Mouse (Mus musculus): ENCODE results near the gene Myh14. TPM values are rescaled to one million over a fixed set of nuclear protein-coding genes. Genes with fewer than 3 reads are reported as not detected.

Myh14 gene
- polyA plus RNA-seq, 1 experiment from 2014 or later: 1.1 TPM

- Histone ChIP-seq H3K4me3 (no peak overlapping the region), H3K4me1 (peaks cover 13% of the 10 kb centered on the region), H3K9me3 (replicated peaks) (no peaks in the 10 kb centered on the region), H3K27ac (replicated peaks) (no peak overlapping the region), H3K27me3 (ENCODE audit: low read depth, poor library complexity, severe bottlenecking) (peaks cover 17% of the 10 kb centered on the region), H3K36me3 (no peaks in the 10 kb centered on the region)
- DNase-seq (ENCODE audit: low spot score): no peak
- WGBS: 79% methylated on average over 10 of the region's 10 CpGs
These were observed 23.0 kb upstream of the Myh14 start for GRCm38 (mm10) chr7:44693427-44694175.

DNA sequence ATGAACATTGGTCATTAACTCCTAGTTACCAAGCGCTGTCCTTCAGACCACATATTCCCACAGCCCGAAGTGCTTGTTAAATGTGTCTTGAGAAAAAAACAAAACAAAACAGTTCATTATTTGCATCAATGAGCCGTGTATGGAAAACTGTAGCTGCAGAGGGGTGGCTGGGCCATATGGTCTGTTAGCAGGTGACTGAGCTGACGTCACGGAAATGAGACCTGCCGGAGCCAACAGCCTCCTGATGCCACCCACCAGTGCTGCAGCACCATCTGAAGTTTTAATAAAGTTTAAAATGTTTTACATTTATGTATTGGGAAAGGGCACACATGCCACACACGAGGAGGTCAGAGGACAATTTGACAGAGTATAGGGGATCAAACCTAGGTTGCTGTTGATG lies 18.7 kb upstream of the Myh14 start:
- H3K9me3 ChIP-seq (replicated peaks): no peaks in the 10 kb centered on the region
- WGBS: 90% methylated on average over 7 of the region's 7 CpGs
- no peaks in the 10 kb centered on the region for H3K36me3 ChIP-seq
- H3K4me1 ChIP-seq: 0 out of 2 replicates have a peak, but pooled peaks cover 3% of the 10 kb centered on the region
- no peak for DNase-seq (ENCODE audit: low spot score)
- H3K27ac ChIP-seq (replicated peaks): no peak overlapping the region
- no peak overlapping the region for H3K4me3 ChIP-seq
- H3K27me3 ChIP-seq (ENCODE audit: low read depth, poor library complexity, severe bottlenecking): no peaks in the 10 kb centered on the region

GRCm38 (mm10) chr7:44688890-44689289 lies 18.2 kb upstream of the Myh14 start:
- no peak for DNase-seq (ENCODE audit: low spot score)
- WGBS: 69% methylated on average over 3 of the region's 3 CpGs
- Histone ChIP-seq H3K36me3 (no peaks in the 10 kb centered on the region), H3K4me3 (no peak overlapping the region), H3K27me3 (ENCODE audit: low read depth, poor library complexity, severe bottlenecking) (no peaks in the 10 kb centered on the region), H3K4me1 (0 out of 2 replicates have a peak, but pooled peaks cover 3% of the 10 kb centered on the region), H3K9me3 (replicated peaks) (no peaks in the 10 kb centered on the region), H3K27ac (replicated peaks) (no peak overlapping the region)

DNA sequence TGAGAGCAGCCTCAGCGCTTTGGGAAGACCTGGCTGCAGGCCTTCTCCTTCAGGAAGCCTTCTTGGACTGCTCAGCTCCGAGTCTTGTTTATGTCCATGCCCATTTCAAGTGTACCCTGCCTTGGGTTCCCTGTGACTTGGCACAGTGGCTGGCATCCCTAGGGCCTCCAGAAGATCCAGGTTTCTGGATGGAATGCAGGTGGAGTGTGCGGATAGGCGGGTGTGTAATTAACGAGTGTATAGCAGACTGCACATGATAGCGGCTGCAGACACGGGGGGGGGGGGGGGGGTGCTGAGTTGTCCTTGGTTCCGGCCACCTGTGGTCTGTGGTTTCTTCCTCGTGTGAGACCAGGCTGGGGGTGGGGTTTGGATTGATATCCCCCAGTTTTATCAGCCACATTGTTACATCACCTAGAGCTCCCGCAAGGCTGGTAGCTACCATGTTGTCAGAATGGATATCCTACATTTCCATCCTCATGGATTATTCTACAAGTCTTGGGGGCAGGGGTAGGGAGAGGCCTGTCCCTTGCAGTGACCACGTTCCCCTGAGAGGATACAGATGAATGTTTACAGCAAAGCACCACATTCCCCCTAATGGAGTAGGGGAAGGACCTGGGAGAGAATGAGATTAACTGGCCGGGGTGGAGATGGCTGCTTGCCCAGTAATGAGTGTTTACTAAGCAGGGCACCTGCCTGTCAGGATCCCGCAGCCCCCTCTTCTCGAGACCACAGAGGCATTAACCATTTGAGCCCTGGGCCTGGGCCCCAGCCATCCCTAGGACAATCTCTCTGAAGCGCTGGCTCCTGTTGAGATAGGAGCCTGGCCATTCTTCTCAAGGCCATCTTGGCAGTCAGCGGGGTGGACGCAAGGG lies 15.1 kb upstream of the Myh14 start:
- Histone ChIP-seq H3K4me3 (no peak overlapping the region), H3K4me1 (no peaks in the 10 kb centered on the region), H3K36me3 (no peaks in the 10 kb centered on the region), H3K27me3 (ENCODE audit: low read depth, poor library complexity, severe bottlenecking) (no peaks in the 10 kb centered on the region), H3K9me3 (replicated peaks) (0 out of 2 replicates have a peak, but pooled peaks cover 7% of the 10 kb centered on the region), H3K27ac (replicated peaks) (no peak overlapping the region)
- WGBS: 71% methylated on average over 17 of the region's 17 CpGs
- DNase-seq (ENCODE audit: low spot score): no peak

DNA sequence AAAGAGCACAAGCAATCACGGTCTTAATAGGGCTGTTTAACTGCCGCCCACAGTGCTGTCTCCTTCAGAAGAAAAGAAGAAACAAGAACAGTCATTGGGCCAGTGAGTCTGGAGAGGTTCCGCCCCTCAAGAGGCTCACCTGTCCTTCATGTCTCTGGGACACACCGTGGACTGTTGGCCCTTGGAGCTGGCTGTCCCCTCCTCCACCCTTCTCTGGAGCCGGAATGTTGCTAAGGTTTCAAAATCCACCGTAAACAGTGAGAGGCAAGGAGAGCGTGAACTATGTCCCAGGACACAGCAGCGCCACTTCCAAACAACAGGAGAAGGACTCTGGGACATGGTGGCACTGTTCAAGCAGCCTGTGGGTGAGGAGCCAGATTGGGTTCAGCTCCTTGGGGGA lies 13.0 kb upstream of the Myh14 start:
- Histone ChIP-seq H3K4me1 (no peaks in the 10 kb centered on the region), H3K9me3 (replicated peaks) (0 out of 2 replicates have a peak, but pooled peaks cover 7% of the 10 kb centered on the region), H3K36me3 (no peaks in the 10 kb centered on the region), H3K27me3 (ENCODE audit: low read depth, poor library complexity, severe bottlenecking) (no peaks in the 10 kb centered on the region), H3K4me3 (no peak overlapping the region), H3K27ac (replicated peaks) (no peak overlapping the region)
- WGBS: 83% methylated on average over 8 of the region's 8 CpGs
- DNase-seq (ENCODE audit: low spot score): no peak

DNA sequence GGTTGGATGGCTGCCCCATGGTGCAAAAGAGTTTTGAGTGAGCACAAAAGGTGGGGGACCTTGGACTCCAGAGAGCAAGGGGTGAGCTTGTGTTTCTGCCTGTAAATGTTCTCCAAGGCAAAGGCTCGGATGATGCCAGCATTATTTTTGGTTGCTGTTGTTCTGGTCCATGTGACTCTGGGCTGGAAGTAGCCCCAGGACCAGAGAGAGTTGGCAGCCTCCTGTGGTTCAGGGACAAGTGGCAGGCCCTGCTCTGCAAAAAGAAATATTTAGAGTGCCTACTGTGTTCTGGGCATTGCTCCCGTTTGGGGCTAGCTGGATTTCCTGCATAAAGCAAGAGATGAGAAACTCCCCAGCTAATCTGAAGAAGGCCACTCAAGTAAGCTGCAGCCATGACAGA lies 6.0 kb upstream of the Myh14 start:
- Histone ChIP-seq H3K27me3 (ENCODE audit: low read depth, poor library complexity, severe bottlenecking) (peaks cover 12% of the 10 kb centered on the region), H3K4me3 (no peak overlapping the region), H3K27ac (replicated peaks) (no peak overlapping the region), H3K9me3 (replicated peaks) (0 out of 2 replicates have a peak, but pooled peaks cover 7% of the 10 kb centered on the region), H3K4me1 (peaks cover 4% of the 10 kb centered on the region), H3K36me3 (no peaks in the 10 kb centered on the region)
- DNase-seq (ENCODE audit: low spot score): no peak
- WGBS: 67% methylated on average over 2 of the region's 2 CpGs

DNA sequence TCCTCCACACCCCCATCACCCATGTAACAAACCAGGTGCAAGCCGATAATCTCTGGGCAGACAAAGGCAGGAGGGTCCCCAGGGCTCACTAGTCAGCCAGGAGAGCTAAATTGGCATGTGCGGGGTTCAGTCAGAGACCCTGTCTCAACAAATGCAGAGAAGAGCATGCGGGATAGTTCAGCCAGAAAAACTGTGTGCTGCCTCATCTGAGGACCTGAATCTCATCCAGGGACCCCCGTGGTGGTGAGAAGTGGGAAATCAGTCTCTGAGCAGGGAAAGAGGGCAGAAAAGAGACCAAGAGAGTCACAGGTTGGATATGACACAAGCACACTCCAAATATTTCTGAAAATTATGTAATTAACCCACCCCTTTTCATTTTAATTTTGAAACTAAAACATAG lies 5.5 kb upstream of the Myh14 start:
- 62% methylated on average over 4 of the region's 4 CpGs for WGBS
- Histone ChIP-seq H3K9me3 (replicated peaks) (0 out of 2 replicates have a peak, but pooled peaks cover 3% of the 10 kb centered on the region), H3K27ac (replicated peaks) (no peak overlapping the region), H3K4me1 (peaks cover 8% of the 10 kb centered on the region), H3K4me3 (no peak overlapping the region), H3K27me3 (ENCODE audit: low read depth, poor library complexity, severe bottlenecking) (peaks cover 14% of the 10 kb centered on the region), H3K36me3 (no peaks in the 10 kb centered on the region)
- no peak for DNase-seq (ENCODE audit: low spot score)

- H3K27ac ChIP-seq (replicated peaks): no peak overlapping the region
- H3K9me3 ChIP-seq (replicated peaks): no peaks in the 10 kb centered on the region
- WGBS: 85% methylated on average over 6 of the region's 6 CpGs
- no peak for DNase-seq (ENCODE audit: low spot score)
- H3K36me3 ChIP-seq: no peaks in the 10 kb centered on the region
- H3K4me3 ChIP-seq: no peak overlapping the region
- H3K4me1 ChIP-seq: peaks cover 17% of the 10 kb centered on the region
- H3K27me3 ChIP-seq (ENCODE audit: low read depth, poor library complexity, severe bottlenecking): peaks cover 23% of the 10 kb centered on the region
These were observed 4.5 kb upstream of the Myh14 start for GRCm38 (mm10) chr7:44675171-44675570.

- no peaks in the 10 kb centered on the region for H3K36me3 ChIP-seq
- H3K27ac ChIP-seq (replicated peaks): no peak overlapping the region
- H3K4me3 ChIP-seq: no peak overlapping the region
- 80% methylated on average over 4 of the region's 4 CpGs for WGBS
- H3K27me3 ChIP-seq (ENCODE audit: low read depth, poor library complexity, severe bottlenecking): peaks cover 30% of the 10 kb centered on the region
- DNase-seq (ENCODE audit: low spot score): no peak
- no peaks in the 10 kb centered on the region for H3K9me3 ChIP-seq (replicated peaks)
- peaks cover 17% of the 10 kb centered on the region for H3K4me1 ChIP-seq
These were observed 3.9 kb upstream of the Myh14 start for GRCm38 (mm10) chr7:44674511-44674910.

DNA sequence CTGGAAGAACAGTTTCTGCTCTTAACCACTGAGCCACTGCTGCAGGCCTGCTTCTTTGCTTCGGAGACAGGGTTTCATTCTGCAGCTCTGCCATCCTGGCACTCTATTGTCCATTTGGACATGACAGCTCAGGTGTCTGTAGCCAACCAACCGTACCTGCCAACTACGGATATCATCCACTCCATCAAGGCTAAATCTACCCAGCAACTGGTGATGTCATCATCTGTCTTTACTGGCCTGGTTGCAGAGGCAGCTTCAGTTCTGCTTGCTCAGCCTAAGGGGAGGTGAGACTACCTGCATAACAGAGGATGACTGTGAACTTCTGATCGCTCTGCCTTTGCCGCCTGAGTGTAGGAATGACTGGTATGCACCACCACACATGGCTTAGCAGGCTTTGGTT lies 1.6 kb upstream of the Myh14 start:
- Histone ChIP-seq H3K27me3 (ENCODE audit: low read depth, poor library complexity, severe bottlenecking) (peaks cover 53% of the 10 kb centered on the region), H3K36me3 (no peaks in the 10 kb centered on the region), H3K4me1 (peaks cover 17% of the 10 kb centered on the region), H3K27ac (replicated peaks) (no peak overlapping the region), H3K9me3 (replicated peaks) (no peaks in the 10 kb centered on the region), H3K4me3 (no peak overlapping the region)
- no peak for DNase-seq (ENCODE audit: low spot score)
- 79% methylated on average over 5 of the region's 5 CpGs for WGBS

DNA sequence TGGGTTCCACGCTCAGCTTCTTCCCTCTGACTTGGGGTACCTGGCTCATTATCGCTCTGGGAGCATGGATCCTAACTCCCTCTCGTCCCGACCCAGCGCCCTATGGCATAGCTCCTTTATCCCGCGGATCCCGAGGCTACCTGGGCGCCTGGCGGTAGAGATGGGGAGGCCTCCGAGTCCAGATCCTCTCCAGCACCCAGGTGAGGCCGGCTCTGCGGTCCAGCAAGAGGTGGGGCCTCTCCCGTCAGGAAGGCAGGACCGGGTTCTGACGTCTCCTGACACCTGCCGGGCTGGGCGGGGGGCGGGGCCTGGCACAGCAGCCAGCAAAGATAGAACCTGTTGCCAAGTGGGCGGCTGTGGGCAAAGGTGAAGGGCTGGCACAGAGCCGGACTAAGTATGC lies 1.5 kb downstream of the Myh14 start:
- Histone ChIP-seq H3K9me3 (replicated peaks) (peaks cover 7% of the 10 kb centered on the region; the same call in 1 of the 2 replicates), H3K4me3 (no peak overlapping the region), H3K27ac (replicated peaks) (no peak overlapping the region), H3K36me3 (no peaks in the 10 kb centered on the region), H3K27me3 (ENCODE audit: low read depth, poor library complexity, severe bottlenecking) (peaks cover 55% of the 10 kb centered on the region), H3K4me1 (peaks cover 17% of the 10 kb centered on the region)
- DNase-seq (ENCODE audit: low spot score): no peak
- 17% methylated on average over 21 of the region's 21 CpGs for WGBS

DNA sequence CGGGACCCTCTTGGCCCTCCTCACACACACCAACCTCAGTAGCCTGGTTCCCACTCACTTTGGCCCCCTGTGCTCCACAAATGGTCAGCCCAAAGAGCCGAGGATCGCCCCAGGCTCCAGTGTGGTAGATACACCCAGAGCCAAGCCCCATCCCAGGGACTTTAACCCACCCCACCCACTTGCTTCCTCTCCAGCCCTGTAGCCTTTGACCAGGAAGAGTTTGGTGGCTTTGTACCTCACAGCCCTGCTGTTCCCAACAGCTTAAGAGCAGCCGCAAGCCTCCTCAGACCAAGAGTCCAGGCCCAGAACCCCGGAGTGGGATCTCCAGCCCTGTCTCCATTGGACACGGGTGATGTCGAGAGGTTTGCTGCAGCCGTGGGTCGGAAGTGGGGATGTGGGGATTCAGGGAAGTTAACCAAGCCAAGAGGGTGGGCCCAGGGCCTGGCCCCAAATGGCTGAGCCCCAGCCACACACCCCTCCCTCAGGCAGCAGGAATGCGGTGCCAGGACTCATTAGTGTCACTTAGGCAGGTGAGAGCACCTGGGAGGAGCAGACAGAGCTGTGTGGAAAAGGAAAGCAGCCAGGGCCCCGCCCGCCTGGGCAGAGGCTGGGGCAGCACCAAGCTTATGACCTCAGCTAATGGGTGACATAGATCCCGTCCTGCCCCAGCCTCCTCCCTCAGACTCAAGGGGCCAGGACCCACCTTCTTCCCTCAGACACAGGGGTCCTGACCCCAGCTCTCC lies 2.5 kb downstream of the Myh14 start:
- 73% methylated on average over 13 of the region's 13 CpGs for WGBS
- H3K36me3 ChIP-seq: no peaks in the 10 kb centered on the region
- DNase-seq (ENCODE audit: low spot score): no peak
- H3K27ac ChIP-seq (replicated peaks): no peak overlapping the region
- H3K4me1 ChIP-seq: peaks cover 17% of the 10 kb centered on the region
- H3K27me3 ChIP-seq (ENCODE audit: low read depth, poor library complexity, severe bottlenecking): peaks cover 55% of the 10 kb centered on the region
- H3K4me3 ChIP-seq: no peak overlapping the region
- H3K9me3 ChIP-seq (replicated peaks): peaks cover 7% of the 10 kb centered on the region; the same call in 1 of the 2 replicates
